ENCODE assay signal across 12 mouse cellular contexts in the genomic region with DNA sequence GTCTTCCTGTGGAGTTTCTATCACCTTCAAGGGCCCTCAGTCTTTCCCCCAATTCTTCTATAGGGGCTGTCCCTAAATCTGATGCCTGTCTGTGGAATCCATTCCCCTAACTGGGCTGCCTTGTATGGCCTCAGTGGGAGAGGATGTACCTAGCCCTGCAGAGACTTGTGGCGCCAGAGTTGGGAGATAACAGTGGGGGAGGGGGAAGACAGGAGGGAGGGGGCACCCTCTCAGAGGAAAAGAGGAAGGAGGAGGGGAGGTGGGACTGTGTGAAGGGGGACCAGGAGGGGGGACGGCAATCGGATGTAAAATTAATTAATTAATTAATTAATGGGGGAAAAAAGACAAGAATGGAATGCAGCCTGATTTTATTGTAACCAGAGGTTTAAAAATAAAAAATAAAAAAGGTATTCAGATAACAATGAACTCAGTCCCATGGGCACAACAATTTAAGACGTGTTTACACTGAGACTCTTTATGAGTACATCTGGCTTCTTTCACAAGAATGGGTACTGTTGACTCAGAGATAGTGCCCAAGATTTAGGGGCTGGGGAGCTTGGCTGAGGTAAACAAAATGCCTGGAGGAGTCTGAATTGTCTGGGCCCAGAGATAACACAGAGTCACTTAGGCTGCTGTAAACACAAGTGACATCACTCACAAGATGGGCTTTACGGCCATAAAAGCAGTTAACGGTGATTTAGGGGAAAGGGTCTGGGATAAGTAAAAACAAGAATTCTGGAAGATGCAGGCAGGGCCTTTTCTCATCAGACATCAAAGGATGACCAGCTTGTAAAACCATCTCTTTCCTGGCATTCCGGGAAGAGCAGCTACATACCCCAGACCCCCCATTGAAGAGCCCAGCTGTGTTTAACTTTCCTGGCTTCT. TPM values are rescaled to one million over a fixed set of nuclear protein-coding genes. Genes with fewer than 3 reads are reported as not detected.
A peak's percentile ranks its signal among the peaks of the same experiment; 100 is the strongest.
DNase-seq lines count a peak whose midpoint lies in the region; ATAC-seq and TF ChIP-seq lines count a peak whose summit lies in the region.
"Had no signal": no experiment of that assay in that cellular context is flagged by ENCODE, and none has a peak within 500 bp of the region (broad histone marks: within the 10 kb centered on the region; RNA-seq: fewer than 3 reads in every experiment).

No protein-coding gene starts in this region.

- H3K9me3 ChIP-seq in limb, embryonic 10.5 days (replicated peaks) = no peaks in the 10 kb centered on the region
- H3K9me3 ChIP-seq in neural tube, embryonic 11.5 days (ENCODE audit: control insufficient read depth, low read length) = no peaks in the 10 kb centered on the region

- peak overlapping the region; percentile 2; the same call in 1 of the 2 replicates for H3K27ac ChIP-seq in kidney, adult 2 months (ENCODE audit: insufficient read depth, low read depth, low read length)
- peak overlapping the region; percentile 66; the same call in 1 of the 2 replicates for H3K27ac ChIP-seq in limb, embryonic 10.5 days
- H3K27ac ChIP-seq in neural tube, embryonic 11.5 days (ENCODE audit: low read depth, low read length) = peak overlapping the region; percentile 2; the same call in 1 of the 2 replicates

- no peak for TF ChIP-seq POLR2A in kidney, adult 2 months (IDR thresholded peaks at IDR 0.05; ENCODE audit: low read depth, low read length)

- peaks cover 26% of the 10 kb centered on the region for H3K4me1 ChIP-seq in kidney, adult 2 months (ENCODE audit: control insufficient read depth, insufficient read depth, low read length)
- H3K4me1 ChIP-seq in limb, embryonic 10.5 days = peaks cover 37% of the 10 kb centered on the region
- H3K4me1 ChIP-seq in neural tube, embryonic 11.5 days (ENCODE audit: control insufficient read depth, insufficient read depth, low read length) = peaks cover 3% of the 10 kb centered on the region; the same call in 1 of the 2 replicates

- no peak for DNase-seq in kidney, adult 2 months
- no peak for DNase-seq in kidney, adult 8-10 months
- peak; percentile 50 for DNase-seq in c-Kit-positive CD71-positive TER-119-negative erythroid progenitor cells, embryonic 14.5 days (ENCODE audit: low read depth)
- no peak for DNase-seq in limb, embryonic 10.5 days (ENCODE audit: low spot score)
- DNase-seq in neural tube, embryonic 11.5 days (ENCODE audit: low spot score) = no peak
- no peak for DNase-seq in frontal cortex, postnatal 25 days (ENCODE audit: low spot score in 2 of 2)
- DNase-seq in left cerebral cortex, postnatal 14 days (ENCODE audit: low spot score in 2 of 2) = no peak
- DNase-seq: left cerebral cortex, postnatal 4 days; thymus, postnatal 25 days had no signal

- ATAC-seq in neural tube, embryonic 11.5 days (ENCODE audit: insufficient read depth, low FRiP score, low TSS enrichment) = no peak
- ATAC-seq in monocyte, adult 5-6 weeks (replicated peaks; ENCODE audit: insufficient number of reproducible peaks, low FRiP score, low TSS enrichment, poor library complexity, severe bottlenecking) = no peak

- no peaks in the 10 kb centered on the region; the same call in 1 of the 2 replicates for H3K36me3 ChIP-seq in kidney, adult 2 months (ENCODE audit: control insufficient read depth, insufficient read depth, low read length)
- no peaks in the 10 kb centered on the region for H3K36me3 ChIP-seq in limb, embryonic 10.5 days
- H3K36me3 ChIP-seq in neural tube, embryonic 11.5 days (ENCODE audit: control insufficient read depth, insufficient read depth, low read length) = no peaks in the 10 kb centered on the region

- WGBS in kidney, adult 2 months = 53% methylated on average over 7 of the region's 7 CpGs
- WGBS in limb, embryonic 10.5 days = 12% methylated on average over 7 of the region's 7 CpGs
- 12% methylated on average over 7 of the region's 7 CpGs for WGBS in neural tube, embryonic 11.5 days

- no peak for TF ChIP-seq CTCF in kidney, adult 2 months (conservative IDR thresholded peaks at IDR 0.05; ENCODE audit: insufficient read depth, insufficient read length, low read depth, low read length)

- intact Hi-C loops in left cerebral cortex, postnatal 14 days (cut with DNase I) = no loop called here

- H3K27me3 ChIP-seq in kidney, adult 2 months (replicated peaks; ENCODE audit: control insufficient read depth, insufficient read depth, low read length) = no peaks in the 10 kb centered on the region
- H3K27me3 ChIP-seq in limb, embryonic 10.5 days (ENCODE audit: low read depth, poor library complexity, severe bottlenecking) = no peaks in the 10 kb centered on the region
- H3K27me3 ChIP-seq in neural tube, embryonic 11.5 days (ENCODE audit: control insufficient read depth, insufficient read depth, low read length) = no peaks in the 10 kb centered on the region

- H3K4me3 ChIP-seq in kidney, adult 2 months (ENCODE audit: insufficient read depth, low read depth, low read length) = no peak overlapping the region
- no peak overlapping the region for H3K4me3 ChIP-seq in limb, embryonic 10.5 days
- H3K4me3 ChIP-seq in neural tube, embryonic 11.5 days (ENCODE audit: low read depth, low read length) = no peak overlapping the region
- H3K4me3 ChIP-seq: myocyte had no signal

- H3K4me2 ChIP-seq in neural tube, embryonic 11.5 days (ENCODE audit: low read depth) = no peak overlapping the region

- no peak overlapping the region for H3K9ac ChIP-seq in neural tube, embryonic 11.5 days (ENCODE audit: low read length)

RNA-seq across cellular contexts. Expression of a gene that starts 6.9 kb away (rescaled TPM):
- 468 and 516 TPM in 2 replicates for polyA plus RNA-seq in kidney, adult 2 months (2012; rRNA removed)
- polyA plus RNA-seq in limb, embryonic 10.5 days (2016; fragmentation: Nextera tagmentation; extraction: Ambion mirVana) = not detected in 2 replicates
- polyA plus RNA-seq in neural tube, embryonic 11.5 days (2014; fragmentation: Nextera tagmentation; extraction: Ambion mirVana) = not detected in 2 replicates
- total RNA-seq in monocyte, adult 5-6 weeks (2017) = not detected in 3 replicates
- 1 to 10 TPM; 2.1 to 3.7 TPM for total RNA-seq in left cerebral cortex, postnatal 14 days (2021)
- polyA plus RNA-seq: embryonic facial prominence, embryonic 11.5 days; myocyte had no signal

Comparison
In these comparisons a context has a peak if more than half of its experiments do, and no peak if none do; other contexts are left out.
1. H3K27ac ChIP-seq: peak in every context shown above with its lines; median percentile 66 in limb, embryonic 10.5 days; 2 in kidney, adult 2 months; 2 in neural tube, embryonic 11.5 days.
2. RNA of a gene that starts 6.9 kb away (polyA plus RNA-seq): 468 to 516 TPM in kidney, adult 2 months; not detected in neural tube, embryonic 11.5 days and not detected in limb, embryonic 10.5 days; every median in the first group is over 100 times any median in the second.